Mouse (Mus musculus): ENCODE measurements around the gene Palld. TPM values are rescaled to one million over a fixed set of nuclear protein-coding genes. Genes with fewer than 3 reads are reported as not detected.

Palld gene
- polyA plus RNA-seq, 1 experiment from 2014 or later: 5.5 TPM

GRCm38 (mm10) chr8:61646195-61646835 lies 256.2 kb downstream of the Palld start:
- ATAC-seq (ENCODE audit: insufficient read depth): no peak
- no peak overlapping the region for H3K27ac ChIP-seq (replicated peaks)
- no peaks in the 10 kb centered on the region for H3K4me1 ChIP-seq (replicated peaks)
- H3K9me3 ChIP-seq (replicated peaks): no peaks in the 10 kb centered on the region
- WGBS (ENCODE audit: insufficient replicate concordance): 59% methylated on average over 8 of the region's 8 CpGs
- no peak overlapping the region for H3K9ac ChIP-seq
- no peaks in the 10 kb centered on the region for H3K27me3 ChIP-seq
- H3K4me2 ChIP-seq: no peak overlapping the region
- H3K4me3 ChIP-seq (replicated peaks): no peak overlapping the region
- H3K36me3 ChIP-seq (replicated peaks): no peaks in the 10 kb centered on the region

- ATAC-seq (ENCODE audit: insufficient read depth): no peak
- no peak overlapping the region for H3K27ac ChIP-seq (replicated peaks)
- no peak overlapping the region for H3K4me2 ChIP-seq
- H3K4me1 ChIP-seq (replicated peaks): no peaks in the 10 kb centered on the region
- H3K36me3 ChIP-seq (replicated peaks): no peaks in the 10 kb centered on the region
- 74% methylated on average over 6 of the region's 6 CpGs for WGBS (ENCODE audit: insufficient replicate concordance)
- H3K4me3 ChIP-seq (replicated peaks): no peak overlapping the region
- H3K9me3 ChIP-seq (replicated peaks): no peaks in the 10 kb centered on the region
- H3K27me3 ChIP-seq: no peaks in the 10 kb centered on the region
- H3K9ac ChIP-seq: no peak overlapping the region
Observed at GRCm38 (mm10) chr8:61645642-61646041, 256.8 kb downstream of the Palld start.

GRCm38 (mm10) chr8:61643215-61643614 lies 259.3 kb downstream of the Palld start:
- no peak for ATAC-seq (ENCODE audit: insufficient read depth)
- H3K4me3 ChIP-seq (replicated peaks): no peak overlapping the region
- H3K27me3 ChIP-seq: no peaks in the 10 kb centered on the region
- H3K4me1 ChIP-seq (replicated peaks): no peaks in the 10 kb centered on the region
- H3K9ac ChIP-seq: no peak overlapping the region
- H3K9me3 ChIP-seq (replicated peaks): no peaks in the 10 kb centered on the region
- H3K4me2 ChIP-seq: no peak overlapping the region
- H3K36me3 ChIP-seq (replicated peaks): no peaks in the 10 kb centered on the region
- 20% methylated on average over 3 of the region's 3 CpGs for WGBS (ENCODE audit: insufficient replicate concordance)
- H3K27ac ChIP-seq (replicated peaks): no peak overlapping the region

- Histone ChIP-seq H3K27ac (replicated peaks) (no peak overlapping the region), H3K4me3 (replicated peaks) (no peak overlapping the region), H3K4me2 (no peak overlapping the region), H3K27me3 (no peaks in the 10 kb centered on the region), H3K4me1 (replicated peaks) (no peaks in the 10 kb centered on the region), H3K36me3 (replicated peaks) (no peaks in the 10 kb centered on the region), H3K9me3 (replicated peaks) (no peaks in the 10 kb centered on the region), H3K9ac (no peak overlapping the region)
- 47% methylated on average over 4 of the region's 4 CpGs for WGBS (ENCODE audit: insufficient replicate concordance)
- no peak for ATAC-seq (ENCODE audit: insufficient read depth)
Observed at GRCm38 (mm10) chr8:61642358-61642847, 260.1 kb downstream of the Palld start.

- Histone ChIP-seq H3K4me1 (replicated peaks) (no peaks in the 10 kb centered on the region), H3K4me3 (replicated peaks) (no peak overlapping the region), H3K36me3 (replicated peaks) (no peaks in the 10 kb centered on the region), H3K4me2 (no peak overlapping the region), H3K9ac (no peak overlapping the region), H3K9me3 (replicated peaks) (no peaks in the 10 kb centered on the region), H3K27me3 (no peaks in the 10 kb centered on the region), H3K27ac (replicated peaks) (no peak overlapping the region)
- 70% methylated on average over 2 of the region's 2 CpGs for WGBS (ENCODE audit: insufficient replicate concordance)
- ATAC-seq (ENCODE audit: insufficient read depth): no peak
Observed at GRCm38 (mm10) chr8:61639596-61639995, 262.9 kb downstream of the Palld start.

- no peak overlapping the region for H3K9ac ChIP-seq
- no peak overlapping the region for H3K4me3 ChIP-seq (replicated peaks)
- 56% methylated on average over 3 of the region's 3 CpGs for WGBS (ENCODE audit: insufficient replicate concordance)
- H3K4me2 ChIP-seq: no peak overlapping the region
- H3K9me3 ChIP-seq (replicated peaks): no peaks in the 10 kb centered on the region
- no peak for ATAC-seq (ENCODE audit: insufficient read depth)
- no peaks in the 10 kb centered on the region for H3K4me1 ChIP-seq (replicated peaks)
- H3K36me3 ChIP-seq (replicated peaks): no peaks in the 10 kb centered on the region
- no peaks in the 10 kb centered on the region for H3K27me3 ChIP-seq
- no peak overlapping the region for H3K27ac ChIP-seq (replicated peaks)
Observed at GRCm38 (mm10) chr8:61639008-61639407, 263.5 kb downstream of the Palld start.

- Histone ChIP-seq H3K36me3 (replicated peaks) (no peaks in the 10 kb centered on the region), H3K27ac (replicated peaks) (no peak overlapping the region), H3K4me2 (no peak overlapping the region), H3K27me3 (no peaks in the 10 kb centered on the region), H3K9me3 (replicated peaks) (no peaks in the 10 kb centered on the region), H3K4me1 (replicated peaks) (no peaks in the 10 kb centered on the region), H3K9ac (no peak overlapping the region), H3K4me3 (replicated peaks) (no peak overlapping the region)
- 29% methylated on average over 4 of the region's 4 CpGs for WGBS (ENCODE audit: insufficient replicate concordance)
- ATAC-seq (ENCODE audit: insufficient read depth): no peak
Observed at GRCm38 (mm10) chr8:61637736-61638135, 264.8 kb downstream of the Palld start.

GRCm38 (mm10) chr8:61634811-61635210 lies 267.7 kb downstream of the Palld start:
- WGBS (ENCODE audit: insufficient replicate concordance): 60% methylated on average over 1 of the region's 1 CpGs
- H3K27ac ChIP-seq (replicated peaks): no peak overlapping the region
- no peak for ATAC-seq (ENCODE audit: insufficient read depth)

GRCm38 (mm10) chr8:61632331-61632730 lies 270.2 kb downstream of the Palld start:
- no peak overlapping the region for H3K4me2 ChIP-seq
- no peaks in the 10 kb centered on the region for H3K36me3 ChIP-seq (replicated peaks)
- no peak for ATAC-seq (ENCODE audit: insufficient read depth)
- H3K4me3 ChIP-seq (replicated peaks): no peak overlapping the region
- WGBS (ENCODE audit: insufficient replicate concordance): 44% methylated on average over 2 of the region's 2 CpGs
- H3K4me1 ChIP-seq (replicated peaks): no peaks in the 10 kb centered on the region
- H3K27ac ChIP-seq (replicated peaks): no peak overlapping the region
- no peaks in the 10 kb centered on the region for H3K27me3 ChIP-seq
- H3K9ac ChIP-seq: no peak overlapping the region
- H3K9me3 ChIP-seq (replicated peaks): no peaks in the 10 kb centered on the region

More at GRCm38 (mm10) chr8:61634811-61635210, 267.7 kb downstream of the Palld start:
- no peaks in the 10 kb centered on the region for H3K4me1 ChIP-seq (replicated peaks)
- no peaks in the 10 kb centered on the region for H3K9me3 ChIP-seq (replicated peaks)
- no peaks in the 10 kb centered on the region for H3K27me3 ChIP-seq
- no peak overlapping the region for H3K4me2 ChIP-seq
- H3K9ac ChIP-seq: no peak overlapping the region
- no peaks in the 10 kb centered on the region for H3K36me3 ChIP-seq (replicated peaks)
- H3K4me3 ChIP-seq (replicated peaks): no peak overlapping the region

- Histone ChIP-seq H3K9me3 (replicated peaks) (no peaks in the 10 kb centered on the region), H3K4me3 (replicated peaks) (no peak overlapping the region), H3K4me2 (no peak overlapping the region), H3K27me3 (no peaks in the 10 kb centered on the region), H3K27ac (replicated peaks) (no peak overlapping the region), H3K4me1 (replicated peaks) (no peaks in the 10 kb centered on the region), H3K36me3 (replicated peaks) (no peaks in the 10 kb centered on the region), H3K9ac (no peak overlapping the region)
- ATAC-seq (ENCODE audit: insufficient read depth): no peak
- WGBS (ENCODE audit: insufficient replicate concordance): 67% methylated on average over 1 of the region's 1 CpGs
Observed at GRCm38 (mm10) chr8:61629631-61629968, 272.9 kb downstream of the Palld start.

- no peak overlapping the region for H3K27ac ChIP-seq (replicated peaks)
- H3K36me3 ChIP-seq (replicated peaks): no peaks in the 10 kb centered on the region
- H3K9ac ChIP-seq: no peak overlapping the region
- H3K4me3 ChIP-seq (replicated peaks): no peak overlapping the region
- no peaks in the 10 kb centered on the region for H3K9me3 ChIP-seq (replicated peaks)
- no peaks in the 10 kb centered on the region for H3K27me3 ChIP-seq
- no peaks in the 10 kb centered on the region for H3K4me1 ChIP-seq (replicated peaks)
- no peak overlapping the region for H3K4me2 ChIP-seq
- 49% methylated on average over 3 of the region's 3 CpGs for WGBS (ENCODE audit: insufficient replicate concordance)
- no peak for ATAC-seq (ENCODE audit: insufficient read depth)
Observed at GRCm38 (mm10) chr8:61628938-61629630, 273.4 kb downstream of the Palld start.

All from liver, embryonic 15.5 days (tissue).